Mouse (Mus musculus) cortical plate, adult 2 months (tissue): Measurements from ENCODE around the gene Gsto2. TPM values are rescaled to one million over a fixed set of nuclear protein-coding genes. Genes with fewer than 3 reads are reported as not detected.

ENCODE experiments used
- H3K27ac ChIP-seq: fragments of 200-500 bp; 2 replicates; pipeline ENCODE4 v1.5.1; 2012; ENCODE audit warnings: low read length, control low read depth, inconsistent platforms; ENCODE audit not compliant: insufficient read depth
- H3K4me1 ChIP-seq: fragments of 200-500 bp; 2 replicates; pipeline ENCODE4 v1.6.1; 2011; ENCODE audit warnings: low read length; ENCODE audit not compliant: control insufficient read depth, insufficient read depth
- H3K4me3 ChIP-seq: fragments of 200-500 bp; 2 replicates; pipeline ENCODE4 v1.5.1; 2011; ENCODE audit warnings: mild to moderate bottlenecking, low read length, control low read depth; ENCODE audit not compliant: insufficient read depth
- CTCF ChIP-seq: fragments of 200-500 bp; IDR thresholded peaks from 2 replicates; pipeline ENCODE4 v1.5.1; 2011; ENCODE audit warnings: mild to moderate bottlenecking, control low read depth, low read length; ENCODE audit not compliant: insufficient read depth; ENCODE audit errors: extremely low read depth
- POLR2A ChIP-seq: fragments of 200-500 bp; IDR thresholded peaks from 2 replicates; pipeline ENCODE4 v1.6.1; 2011; ENCODE audit warnings: mild to moderate bottlenecking, low read length, control low read depth; ENCODE audit not compliant: insufficient read depth; ENCODE audit errors: extremely low read depth
- polyA plus RNA-seq: library from polyadenylated mRNA; depleted of rRNA; stranded (reverse); fragments of >200 nt; gene quantifications from 2 replicates; pipeline ENCODE4 v1.2.3, GENCODE M21; 2012

Gsto2 gene
- polyA plus RNA-seq, 1 experiment: 3.2 TPM

GRCm38 (mm10) chr19:47917396-47917795 lies 52.1 kb downstream of the Gsto2 start:
- Histone ChIP-seq H3K4me1 (no peaks in the 10 kb centered on the region; the same call in 1 of the 2 replicates), H3K27ac (no peak overlapping the region), H3K4me3 (no peak overlapping the region)
- TF ChIP-seq POLR2A: no peak
- no peak for TF ChIP-seq CTCF

GRCm38 (mm10) chr19:47918016-47918415 lies 52.7 kb downstream of the Gsto2 start:
- TF ChIP-seq CTCF (no peak), POLR2A (no peak)
- H3K4me3 ChIP-seq: peak overlapping the region; percentile 64; the same call in 1 of the 2 replicates
- no peak overlapping the region for H3K27ac ChIP-seq
- no peaks in the 10 kb centered on the region; the same call in 1 of the 2 replicates for H3K4me1 ChIP-seq

GRCm38 (mm10) chr19:47918455-47919101 lies 53.2 kb downstream of the Gsto2 start:
- peak overlapping the region; percentile 64 for H3K4me3 ChIP-seq
- no peaks in the 10 kb centered on the region; the same call in 1 of the 2 replicates for H3K4me1 ChIP-seq
- no peak overlapping the region for H3K27ac ChIP-seq
- TF ChIP-seq CTCF: no peak
- no peak for TF ChIP-seq POLR2A

GRCm38 (mm10) chr19:47919126-47919965 lies 54.0 kb downstream of the Gsto2 start, which contains the start of the genes Cfap43 and Itprip:
Gene Cfap43, minus strand, starts transcription at chr19:47919287.
Gene Itprip, minus strand, starts transcription at chr19:47919299.
- 0 out of 2 replicates have a peak, but pooled peaks have one; percentile 12 for TF ChIP-seq CTCF
- TF ChIP-seq POLR2A: no peak
- Histone ChIP-seq H3K4me1 (no peaks in the 10 kb centered on the region; the same call in 1 of the 2 replicates), H3K27ac (no peak within 1 kb of the TSS), H3K4me3 (peak within 1 kb of the TSS; percentile 64)

- H3K4me3 ChIP-seq: no peak overlapping the region
- H3K27ac ChIP-seq: no peak overlapping the region
- H3K4me1 ChIP-seq: no peaks in the 10 kb centered on the region; the same call in 1 of the 2 replicates
- TF ChIP-seq CTCF: no peak
- TF ChIP-seq POLR2A: no peak
Observed at GRCm38 (mm10) chr19:47919966-47920375, 54.6 kb downstream of the Gsto2 start.

GRCm38 (mm10) chr19:47925819-47926218 lies 60.5 kb downstream of the Gsto2 start:
- no peak overlapping the region for H3K27ac ChIP-seq
- no peaks in the 10 kb centered on the region for H3K4me1 ChIP-seq
- no peak for TF ChIP-seq POLR2A
- no peak for TF ChIP-seq CTCF
- no peak overlapping the region for H3K4me3 ChIP-seq

- Histone ChIP-seq H3K4me3 (no peak overlapping the region), H3K27ac (no peak overlapping the region), H3K4me1 (no peaks in the 10 kb centered on the region)
- TF ChIP-seq CTCF (no peak), POLR2A (no peak)
Observed at GRCm38 (mm10) chr19:47927032-47927431, 61.7 kb downstream of the Gsto2 start.

GRCm38 (mm10) chr19:47929043-47929442 lies 63.7 kb downstream of the Gsto2 start:
- Histone ChIP-seq H3K4me3 (no peak overlapping the region), H3K4me1 (no peaks in the 10 kb centered on the region), H3K27ac (no peak overlapping the region)
- TF ChIP-seq CTCF: no peak

- TF ChIP-seq POLR2A (no peak), CTCF (peak; percentile 91)
- Histone ChIP-seq H3K4me3 (no peak overlapping the region), H3K27ac (no peak overlapping the region), H3K4me1 (no peaks in the 10 kb centered on the region)
Observed at GRCm38 (mm10) chr19:47931982-47932638, 66.8 kb downstream of the Gsto2 start.
